Comparison of ENCODE assay signal across 8 mouse cellular contexts in the genomic region with DNA sequence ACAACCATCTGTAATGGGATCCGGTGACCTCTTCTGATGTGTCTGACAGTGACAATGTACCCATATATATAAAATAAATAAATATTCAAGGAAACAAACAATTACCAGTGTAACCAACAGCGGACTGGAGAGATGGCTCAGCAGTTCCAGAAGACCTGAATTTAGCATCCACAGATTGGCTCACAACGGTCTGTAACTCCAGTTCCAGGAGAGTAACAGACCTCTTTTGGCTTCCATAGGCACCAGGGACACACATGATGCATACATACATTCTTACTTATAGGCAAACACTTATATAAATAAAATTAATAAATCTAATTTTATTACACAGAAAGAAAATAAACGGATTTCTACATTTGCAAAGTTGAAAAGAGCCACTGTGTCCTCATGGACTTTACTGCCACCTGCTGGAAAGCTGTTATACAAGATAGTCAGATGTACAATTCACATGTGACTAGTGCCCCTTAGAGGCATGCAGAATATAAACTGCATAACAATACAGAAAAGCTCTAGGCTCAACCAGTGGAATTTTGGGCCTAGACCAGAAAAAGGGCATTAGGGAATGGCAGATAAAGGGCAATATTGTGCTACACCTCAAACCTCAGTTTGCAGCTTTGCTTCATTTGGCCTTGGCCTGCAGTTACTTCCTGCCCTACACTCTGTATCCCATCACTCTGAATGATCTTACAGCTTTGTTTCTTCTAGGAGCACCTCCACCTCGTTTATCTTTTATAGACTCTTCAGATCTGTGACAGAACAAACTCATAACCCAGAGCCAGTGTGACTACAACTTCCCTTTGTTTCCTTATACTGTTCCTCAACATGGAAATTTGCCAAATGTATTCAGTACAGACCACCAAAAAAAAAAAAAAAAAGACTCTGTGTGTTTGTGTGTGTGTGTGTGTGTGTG. TPM values are rescaled to one million over a fixed set of nuclear protein-coding genes. Genes with fewer than 3 reads are reported as not detected.
DNase-seq lines count a peak whose midpoint lies in the region; ATAC-seq and TF ChIP-seq lines count a peak whose summit lies in the region.

No protein-coding gene starts in this region.

- intact Hi-C loops in heart, postnatal 25 days (cut with DNase I): loop anchor here (5.0 to 10.0 kb wide), 2 partner anchors 174 to 372 kb away; no protein-coding TSS in a partner anchor

- TF ChIP-seq CTCF in forebrain, postnatal 0 days (IDR thresholded peaks at IDR 0.05; ENCODE audit: low read depth): peak; percentile 82
- TF ChIP-seq CTCF in midbrain, postnatal 0 days (IDR thresholded peaks at IDR 0.05): peak; percentile 86

- WGBS in forebrain, postnatal 0 days: 61% methylated on average over 5 of the region's 5 CpGs
- 65% methylated on average over 5 of the region's 5 CpGs for WGBS in kidney, embryonic 15.5 days
- WGBS in midbrain, postnatal 0 days: 71% methylated on average over 5 of the region's 5 CpGs

- H3K27ac ChIP-seq in forebrain, postnatal 0 days (ENCODE audit: low read depth, low read length): no peak overlapping the region
- peak overlapping the region; percentile 63; the same call in 1 of the 2 replicates for H3K27ac ChIP-seq in kidney, embryonic 15.5 days
- peak overlapping the region; percentile 32; the same call in 1 of the 2 replicates for H3K27ac ChIP-seq in midbrain, postnatal 0 days (ENCODE audit: low read depth, low read length)

- H3K9me3 ChIP-seq in forebrain, postnatal 0 days (ENCODE audit: low read length): no peaks in the 10 kb centered on the region
- H3K9me3 ChIP-seq in kidney, embryonic 15.5 days (replicated peaks): no peaks in the 10 kb centered on the region
- no peaks in the 10 kb centered on the region for H3K9me3 ChIP-seq in midbrain, postnatal 0 days (ENCODE audit: low read length)

- DNase-seq in heart, adult 18-20 months: peak; percentile 68 to 85
- no peak for DNase-seq in heart, postnatal 25 days (ENCODE audit: low spot score)
- peak; percentile 57 to 59 for DNase-seq in B cell, adult 2 months
- DNase-seq in R1 (ENCODE audit: low read depth, low spot score): peak; percentile 86
- peak; percentile 79 for DNase-seq in forebrain, postnatal 0 days
- peak; percentile 85 for DNase-seq in midbrain, postnatal 0 days (ENCODE audit: low spot score)
- DNase-seq in right cerebral cortex, postnatal 4 days: no peak

- H3K4me3 ChIP-seq in forebrain, postnatal 0 days (ENCODE audit: low read depth, low read length): no peak overlapping the region
- H3K4me3 ChIP-seq in kidney, embryonic 15.5 days (replicated peaks): no peak overlapping the region
- H3K4me3 ChIP-seq in midbrain, postnatal 0 days (ENCODE audit: low read depth, low read length): no peak overlapping the region

- no peak overlapping the region for H3K9ac ChIP-seq in forebrain, postnatal 0 days
- H3K9ac ChIP-seq in kidney, embryonic 15.5 days: no peak overlapping the region
- H3K9ac ChIP-seq in midbrain, postnatal 0 days (replicated peaks; ENCODE audit: low read length, poor library complexity, severe bottlenecking): no peak overlapping the region

- H3K36me3 ChIP-seq in forebrain, postnatal 0 days (ENCODE audit: insufficient read depth): peaks cover 38% of the 10 kb centered on the region
- H3K36me3 ChIP-seq in kidney, embryonic 15.5 days: peaks cover 39% of the 10 kb centered on the region
- peaks cover 30% of the 10 kb centered on the region for H3K36me3 ChIP-seq in midbrain, postnatal 0 days (ENCODE audit: insufficient read depth, low read length)

- H3K27me3 ChIP-seq in forebrain, postnatal 0 days (ENCODE audit: insufficient read depth, low read length): no peaks in the 10 kb centered on the region
- H3K27me3 ChIP-seq in kidney, embryonic 15.5 days: no peaks in the 10 kb centered on the region
- H3K27me3 ChIP-seq in midbrain, postnatal 0 days (ENCODE audit: insufficient read depth, low read length): no peaks in the 10 kb centered on the region

- ATAC-seq in forebrain, postnatal 0 days: peak; percentile 86
- no peak for ATAC-seq in kidney, embryonic 15.5 days (replicated peaks; ENCODE audit: low FRiP score)
- ATAC-seq in midbrain, postnatal 0 days (ENCODE audit: low FRiP score): peak; percentile 70; the same call in 1 of the 2 replicates

- H3K4me2 ChIP-seq in forebrain, postnatal 0 days (ENCODE audit: low read depth): no peak overlapping the region
- no peak overlapping the region for H3K4me2 ChIP-seq in kidney, embryonic 15.5 days
- no peak overlapping the region for H3K4me2 ChIP-seq in midbrain, postnatal 0 days (ENCODE audit: low read depth, low read length, poor library complexity, severe bottlenecking)

- H3K4me1 ChIP-seq in forebrain, postnatal 0 days (ENCODE audit: insufficient read depth): no peaks in the 10 kb centered on the region
- H3K4me1 ChIP-seq in kidney, embryonic 15.5 days: 0 out of 2 replicates have a peak, but pooled peaks cover 2% of the 10 kb centered on the region
- no peaks in the 10 kb centered on the region for H3K4me1 ChIP-seq in midbrain, postnatal 0 days (ENCODE audit: insufficient read depth, low read length)

RNA-seq across cellular contexts. Expression of gene 2700081O15Rik, which starts 18.9 kb away (rescaled TPM):
- total RNA-seq in heart, adult 18-20 months (2021): 10 to 100 TPM; 11.5 to 11.8 TPM
- 10 to 100 TPM; 15.8 to 18.7 TPM for total RNA-seq in heart, postnatal 25 days (2021)
- 185 and 206 TPM in 2 replicates for total RNA-seq in forebrain, postnatal 0 days (2014; rRNA removed)
- polyA plus RNA-seq in forebrain, postnatal 0 days (2015; fragmentation: Nextera tagmentation; extraction: Ambion mirVana): 24.3 and 29.9 TPM in 2 replicates
- polyA plus RNA-seq in kidney, embryonic 15.5 days (2015; fragmentation: Nextera tagmentation; extraction: Ambion mirVana): 6.0 and 7.4 TPM in 2 replicates
- 108 and 112 TPM in 2 replicates for total RNA-seq in midbrain, postnatal 0 days (2014; rRNA removed)
- 7.6 and 8.1 TPM in 2 replicates for polyA plus RNA-seq in midbrain, postnatal 0 days (2015; fragmentation: Nextera tagmentation; extraction: Ambion mirVana)

RNA-seq across cellular contexts. Expression of gene Rtn3, which starts 46.8 kb away (rescaled TPM):
- 10 to 100 TPM; 70.9 to 79.7 TPM for total RNA-seq in heart, adult 18-20 months (2021)
- 10 to 100 TPM; 75.1 to 82.8 TPM for total RNA-seq in heart, postnatal 25 days (2021)
- total RNA-seq in forebrain, postnatal 0 days (2014; rRNA removed): 300 and 363 TPM in 2 replicates
- polyA plus RNA-seq in forebrain, postnatal 0 days (2015; fragmentation: Nextera tagmentation; extraction: Ambion mirVana): 533 and 637 TPM in 2 replicates
- polyA plus RNA-seq in kidney, embryonic 15.5 days (2015; fragmentation: Nextera tagmentation; extraction: Ambion mirVana): 157 TPM in 2 replicates
- total RNA-seq in midbrain, postnatal 0 days (2014; rRNA removed): 420 and 473 TPM in 2 replicates
- polyA plus RNA-seq in midbrain, postnatal 0 days (2015; fragmentation: Nextera tagmentation; extraction: Ambion mirVana): 741 and 750 TPM in 2 replicates

RNA-seq across cellular contexts. Expression of gene Spindoc, which starts 53.5 kb away (rescaled TPM):
- total RNA-seq in heart, adult 18-20 months (2021): 10 to 100 TPM; 12.9 to 14.9 TPM
- total RNA-seq in heart, postnatal 25 days (2021): 10 to 100 TPM; 14.1 to 17.5 TPM
- total RNA-seq in forebrain, postnatal 0 days (2014; rRNA removed): 43.2 and 48.9 TPM in 2 replicates
- 16.4 and 20.8 TPM in 2 replicates for polyA plus RNA-seq in forebrain, postnatal 0 days (2015; fragmentation: Nextera tagmentation; extraction: Ambion mirVana)
- 31.5 and 33.9 TPM in 2 replicates for polyA plus RNA-seq in kidney, embryonic 15.5 days (2015; fragmentation: Nextera tagmentation; extraction: Ambion mirVana)
- 35.2 and 38.8 TPM in 2 replicates for total RNA-seq in midbrain, postnatal 0 days (2014; rRNA removed)
- polyA plus RNA-seq in midbrain, postnatal 0 days (2015; fragmentation: Nextera tagmentation; extraction: Ambion mirVana): 19.2 and 19.8 TPM in 2 replicates

RNA-seq across cellular contexts. Expression of gene Atl3, which starts 57.5 kb away (rescaled TPM):
- total RNA-seq in heart, adult 18-20 months (2021): 10 to 100 TPM; 12.6 to 17.2 TPM
- 10 to 100 TPM; 15.5 to 19.2 TPM for total RNA-seq in heart, postnatal 25 days (2021)
- total RNA-seq in forebrain, postnatal 0 days (2014; rRNA removed): 15.9 and 18.3 TPM in 2 replicates
- 2.0 and 4.2 TPM in 2 replicates for polyA plus RNA-seq in forebrain, postnatal 0 days (2015; fragmentation: Nextera tagmentation; extraction: Ambion mirVana)
- 12.2 and 12.3 TPM in 2 replicates for polyA plus RNA-seq in kidney, embryonic 15.5 days (2015; fragmentation: Nextera tagmentation; extraction: Ambion mirVana)
- total RNA-seq in midbrain, postnatal 0 days (2014; rRNA removed): 10.2 and 18.5 TPM in 2 replicates
- polyA plus RNA-seq in midbrain, postnatal 0 days (2015; fragmentation: Nextera tagmentation; extraction: Ambion mirVana): 5.3 and 5.5 TPM in 2 replicates

Comparison
In these comparisons a context has a peak if more than half of its experiments do, and no peak if none do; other contexts are left out.
1. DNase-seq: peak in heart, adult 18-20 months (2 of 2), B cell, adult 2 months (2 of 2), R1 (single experiment), forebrain, postnatal 0 days (single experiment) and midbrain, postnatal 0 days (single experiment); none in heart, postnatal 25 days (single experiment) and right cerebral cortex, postnatal 4 days (single experiment).